Mouse (Mus musculus) embryonic fibroblast, embryonic 13.5 days (primary cell): ENCODE results near the gene Olfr91.

Source experiments
- CTCF ChIP-seq: IDR thresholded peaks from 2 replicates; pipeline ENCODE4 v1.5.1; 2011; ENCODE audit warnings: mild to moderate bottlenecking, control low read depth, low read length, moderate library complexity, borderline replicate concordance; ENCODE audit not compliant: insufficient read depth
- POLR2A ChIP-seq: IDR thresholded peaks from 2 replicates; pipeline ENCODE4 v1.6.1; 2011; ENCODE audit warnings: low read depth, mild to moderate bottlenecking, control low read depth, low read length, moderate library complexity

DNA sequence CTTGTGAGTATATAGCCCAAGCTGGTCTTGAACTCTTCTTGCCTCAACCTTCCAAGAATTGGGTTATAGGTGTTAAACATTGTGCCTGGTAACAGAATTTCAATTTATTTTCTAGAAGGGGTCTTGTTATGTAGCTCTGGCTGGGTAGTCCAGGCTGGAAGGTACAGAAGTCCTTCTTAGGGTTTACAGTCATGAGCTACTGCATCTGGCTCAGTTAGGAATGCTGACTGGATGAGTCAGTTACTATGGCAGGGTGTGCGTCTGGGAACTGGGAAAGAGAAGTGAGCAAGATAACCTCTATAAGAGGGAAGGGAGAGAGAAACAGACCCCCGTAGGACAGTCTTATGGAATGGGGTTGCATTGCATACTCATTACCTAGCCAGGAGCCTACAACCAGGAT is 22.3 kb downstream of the Olfr91 start:
- TF ChIP-seq CTCF, result no peak
- TF ChIP-seq POLR2A, result no peak
